Mouse (Mus musculus) forebrain, embryonic 11.5 days (tissue): Measurements from ENCODE around the gene Ap2s1. TPM values are rescaled to one million over a fixed set of nuclear protein-coding genes. Genes with fewer than 3 reads are reported as not detected.

ENCODE experiments used
- ATAC-seq: fragments of 200-750 bp; cut with Nextera tagmentation; replicated peaks from 2 replicates; pipeline ENCODE4 v1.8.0; 2017; ENCODE audit warnings: moderate TSS enrichment; ENCODE audit not compliant: low FRiP score
- DNase-seq: peaks from one replicate; pipeline ENCODE4 v3.0.0-alpha.2; 2017; ENCODE audit warnings: low spot score
- H3K27ac ChIP-seq: fragments of 300-500 bp; sonication (generic); 2 replicates; pipeline ENCODE4 v1.5.1; 2014; ENCODE audit warnings: low read depth, low read length
- H3K27me3 ChIP-seq: fragments of 300-500 bp; sonication (generic); 2 replicates; pipeline ENCODE4 v1.6.1; 2014; ENCODE audit warnings: mild to moderate bottlenecking, low read length, mixed read lengths; ENCODE audit not compliant: control insufficient read depth, insufficient read depth
- H3K36me3 ChIP-seq: fragments of 300-500 bp; sonication (generic); 2 replicates; pipeline ENCODE4 v1.6.1; 2014; ENCODE audit warnings: mild to moderate bottlenecking, low read length, moderate library complexity, mixed read lengths; ENCODE audit not compliant: control insufficient read depth, insufficient read depth
- H3K4me1 ChIP-seq: fragments of 300-500 bp; sonication (generic); replicated peaks from 2 replicates; pipeline ENCODE4 v1.6.1; 2014; ENCODE audit warnings: low read length, mixed read lengths; ENCODE audit not compliant: control insufficient read depth, insufficient read depth
- H3K4me2 ChIP-seq: fragments of 300-500 bp; sonication (generic); 2 replicates; pipeline ENCODE4 v1.6.1; 2014; ENCODE audit warnings: low read depth, mild to moderate bottlenecking, low read length, moderate library complexity, mixed read lengths; ENCODE audit not compliant: severe bottlenecking
- H3K4me3 ChIP-seq: fragments of 300-500 bp; sonication (generic); 2 replicates; pipeline ENCODE4 v1.5.1; 2014; ENCODE audit warnings: low read depth, low read length
- H3K9ac ChIP-seq: fragments of 300-500 bp; sonication (generic); 2 replicates; pipeline ENCODE4 v1.6.1; 2014; ENCODE audit warnings: low read length
- H3K9me3 ChIP-seq: fragments of 300-500 bp; sonication (generic); 2 replicates; pipeline ENCODE4 v1.6.1; 2016; ENCODE audit warnings: low read length, mixed read lengths; ENCODE audit not compliant: control insufficient read depth
- WGBS: fragments of 180-500 bp; shearing (Covaris S2); extraction: QIAGEN DNeasy Blood & Tissue Kit; methylation state at CpG from one replicate; pipeline ENCODE4 v1.1.7; 2014; 5-methylcytosine and 5-hydroxymethylcytosine counted together
- polyA plus RNA-seq: library from polyadenylated mRNA; unstranded; fragments of >200 nt; fragmentation: Nextera tagmentation; extraction: Ambion mirVana; gene quantifications from 2 replicates; pipeline ENCODE4 v1.2.1, GENCODE M21; 2014

Gene Ap2s1
- 270 and 272 TPM in 2 replicates for polyA plus RNA-seq

DNA sequence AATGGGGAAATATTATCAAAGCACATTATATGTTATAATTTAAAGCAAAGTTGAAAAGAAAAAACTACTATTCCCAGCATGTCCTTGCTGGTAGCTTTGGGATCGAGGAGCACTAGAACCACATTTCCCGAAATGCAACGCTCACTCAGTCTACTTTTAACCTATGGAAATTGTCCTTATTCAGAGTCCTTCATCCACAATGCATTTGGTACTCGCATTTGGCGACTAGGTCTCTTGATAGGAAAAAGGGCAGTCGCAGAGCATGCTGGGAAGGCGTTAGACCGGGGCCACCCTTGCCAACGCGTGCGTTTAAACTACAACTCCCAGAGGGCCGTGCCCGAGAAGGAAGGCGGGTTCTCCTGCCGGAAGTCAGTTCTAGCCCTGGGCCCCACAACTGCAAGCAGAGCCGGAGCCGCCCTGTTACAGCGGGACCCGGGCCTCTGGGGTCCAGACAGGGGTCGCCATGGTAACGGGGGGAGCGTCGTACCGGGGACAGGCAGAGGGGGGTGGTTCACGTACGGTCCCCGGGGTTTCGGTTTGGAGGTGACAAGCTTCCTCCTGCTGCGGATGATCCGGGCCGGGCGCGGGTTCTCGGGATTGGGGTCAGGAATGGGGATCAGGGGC lies at the start of gene Ap2s1:
Ap2s1 (plus strand) TSS at position 338 of the 624 bp plus-strand sequence.
- peak within 1 kb of the TSS; percentile 58 for H3K4me2 ChIP-seq
- peak; percentile 96 for DNase-seq
- peaks cover 6% of the 10 kb centered on the region; the same call in 1 of the 2 replicates for H3K4me1 ChIP-seq
- no peaks in the 10 kb centered on the region for H3K36me3 ChIP-seq
- peak within 1 kb of the TSS; percentile 82 for H3K9ac ChIP-seq
- H3K4me3 ChIP-seq = peak within 1 kb of the TSS; percentile 77
- H3K27ac ChIP-seq = no peak within 1 kb of the TSS
- peak; percentile 98 for ATAC-seq
- H3K9me3 ChIP-seq = no peaks in the 10 kb centered on the region
- H3K27me3 ChIP-seq = no peaks in the 10 kb centered on the region
- under 1% methylated on average over 34 of the region's 34 CpGs for WGBS

DNA sequence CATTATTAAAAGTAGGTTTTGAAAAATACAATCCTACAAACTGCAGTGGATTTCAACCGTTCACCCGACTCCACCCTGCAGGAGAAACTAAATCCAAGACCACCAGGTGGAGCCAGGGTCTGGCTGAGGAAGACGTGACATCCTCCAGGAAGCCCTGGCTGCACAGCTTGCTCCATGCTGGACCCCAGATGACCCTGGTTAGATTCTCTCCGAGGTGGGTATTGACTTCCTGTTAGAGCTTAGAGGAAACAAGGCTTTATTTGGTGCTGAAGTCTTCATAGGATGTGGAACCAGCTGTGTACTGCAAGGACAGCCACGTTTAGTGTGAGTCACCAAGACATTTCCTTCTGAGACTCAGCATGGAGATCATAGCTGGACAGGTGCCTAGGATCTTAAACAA lies 49.0 kb upstream of the Ap2s1 start:
- Histone ChIP-seq H3K27me3 (no peaks in the 10 kb centered on the region), H3K9ac (no peak overlapping the region), H3K36me3 (no peaks in the 10 kb centered on the region), H3K27ac (no peak overlapping the region), H3K4me3 (no peak overlapping the region), H3K9me3 (no peaks in the 10 kb centered on the region), H3K4me2 (no peak overlapping the region), H3K4me1 (no peaks in the 10 kb centered on the region)
- WGBS = 85% methylated on average over 5 of the region's 5 CpGs
- ATAC-seq = no peak
- DNase-seq = no peak

DNA sequence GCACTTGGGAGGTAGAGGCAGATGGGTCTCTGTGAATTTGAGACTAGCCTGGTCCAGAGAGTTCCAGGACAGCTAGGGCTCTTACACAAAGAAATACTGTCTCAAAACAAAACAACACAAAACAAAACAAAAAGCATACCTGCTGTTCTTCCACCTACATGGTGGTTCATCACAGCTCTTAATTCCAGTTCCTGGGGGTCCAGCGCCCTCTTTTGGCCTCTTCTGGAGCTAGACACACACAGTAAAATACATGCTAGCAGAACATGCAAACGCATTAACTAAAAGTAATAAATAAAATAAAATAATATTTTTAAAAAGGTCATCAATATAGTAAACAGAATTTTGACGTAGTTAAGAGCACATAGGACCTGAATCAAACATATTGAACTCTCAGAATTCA lies 43.2 kb upstream of the Ap2s1 start:
- no peak overlapping the region for H3K9ac ChIP-seq
- H3K27ac ChIP-seq = no peak overlapping the region
- DNase-seq = no peak
- no peak overlapping the region for H3K4me3 ChIP-seq
- no peaks in the 10 kb centered on the region for H3K4me1 ChIP-seq
- no peaks in the 10 kb centered on the region for H3K27me3 ChIP-seq
- 36% methylated on average over 3 of the region's 3 CpGs for WGBS
- no peaks in the 10 kb centered on the region for H3K9me3 ChIP-seq
- H3K4me2 ChIP-seq = no peak overlapping the region
- no peak for ATAC-seq
- no peaks in the 10 kb centered on the region for H3K36me3 ChIP-seq

DNA sequence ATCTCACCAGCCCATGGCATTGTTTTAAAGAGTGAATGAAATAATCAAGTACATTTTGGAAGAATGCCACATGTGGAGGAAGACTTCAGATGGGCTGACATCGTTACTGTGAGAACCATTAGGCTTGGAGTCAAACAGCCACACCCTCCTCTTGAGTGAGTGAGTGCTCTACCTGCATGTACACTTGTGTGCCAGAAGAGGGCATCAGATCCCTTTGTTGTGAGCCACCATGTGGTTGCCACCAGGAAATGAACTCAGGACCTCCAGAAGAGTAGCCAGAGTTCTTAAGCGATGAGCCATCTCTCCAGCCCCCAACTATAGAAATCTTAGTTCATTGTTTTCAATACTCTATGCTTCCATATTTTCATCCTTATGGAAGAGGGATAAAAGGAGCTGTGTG lies 39.2 kb upstream of the Ap2s1 start:
- Histone ChIP-seq H3K4me2 (no peak overlapping the region), H3K36me3 (no peaks in the 10 kb centered on the region), H3K9ac (no peak overlapping the region), H3K4me3 (no peak overlapping the region), H3K9me3 (no peaks in the 10 kb centered on the region), H3K4me1 (no peaks in the 10 kb centered on the region), H3K27me3 (no peaks in the 10 kb centered on the region), H3K27ac (no peak overlapping the region)
- 53% methylated on average over 2 of the region's 2 CpGs for WGBS
- ATAC-seq (no peak), DNase-seq (no peak)

DNA sequence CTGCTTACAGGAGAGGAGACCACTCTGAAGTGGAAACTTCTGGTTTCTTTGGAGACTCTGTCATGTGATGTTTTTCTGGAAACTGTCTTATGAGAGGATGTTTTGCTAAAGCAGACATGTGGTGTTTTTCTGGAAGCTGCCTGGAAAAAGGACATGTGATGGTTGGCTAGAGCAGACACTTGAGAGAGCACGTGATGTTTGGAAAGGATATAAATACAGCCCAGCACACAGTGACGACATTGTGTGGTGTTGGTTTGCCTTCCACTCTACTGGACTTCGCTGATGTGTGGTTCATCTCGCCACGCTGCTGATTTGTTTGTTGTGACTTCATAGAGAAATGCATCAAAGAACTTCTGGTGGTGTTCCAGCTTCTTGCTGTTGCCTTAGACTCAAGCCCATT lies 37.6 kb upstream of the Ap2s1 start:
- 85% methylated on average over 5 of the region's 5 CpGs for WGBS
- Histone ChIP-seq H3K4me1 (no peaks in the 10 kb centered on the region), H3K9ac (no peak overlapping the region), H3K9me3 (no peaks in the 10 kb centered on the region), H3K27ac (no peak overlapping the region), H3K27me3 (no peaks in the 10 kb centered on the region), H3K36me3 (no peaks in the 10 kb centered on the region), H3K4me2 (no peak overlapping the region), H3K4me3 (no peak overlapping the region)
- ATAC-seq = no peak
- DNase-seq = no peak

DNA sequence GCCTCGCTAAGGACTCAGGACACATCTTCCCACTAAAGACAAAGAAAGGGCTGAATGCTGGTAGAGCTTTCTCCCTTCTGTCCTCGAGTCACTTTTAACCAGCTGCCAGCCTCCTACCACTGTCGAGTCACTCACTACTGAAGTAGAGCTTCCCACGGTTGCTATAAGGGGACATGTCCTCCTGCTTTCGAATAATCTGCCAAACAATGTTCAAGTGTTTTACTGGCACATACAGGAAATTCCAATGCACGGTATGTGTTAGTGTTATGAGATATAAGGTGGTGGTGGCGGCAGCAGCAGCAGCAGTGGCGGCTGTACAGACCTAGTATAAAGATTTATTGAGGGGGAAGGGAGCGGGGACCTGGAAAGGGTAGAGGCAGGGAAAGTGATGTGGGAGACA lies 31.8 kb upstream of the Ap2s1 start:
- Histone ChIP-seq H3K4me2 (no peak overlapping the region), H3K9me3 (no peaks in the 10 kb centered on the region), H3K27ac (no peak overlapping the region), H3K9ac (no peak overlapping the region), H3K36me3 (no peaks in the 10 kb centered on the region), H3K4me1 (peaks cover 3% of the 10 kb centered on the region; the same call in 1 of the 2 replicates), H3K27me3 (no peaks in the 10 kb centered on the region), H3K4me3 (no peak overlapping the region)
- WGBS = 68% methylated on average over 9 of the region's 9 CpGs
- ATAC-seq (no peak), DNase-seq (no peak)

DNA sequence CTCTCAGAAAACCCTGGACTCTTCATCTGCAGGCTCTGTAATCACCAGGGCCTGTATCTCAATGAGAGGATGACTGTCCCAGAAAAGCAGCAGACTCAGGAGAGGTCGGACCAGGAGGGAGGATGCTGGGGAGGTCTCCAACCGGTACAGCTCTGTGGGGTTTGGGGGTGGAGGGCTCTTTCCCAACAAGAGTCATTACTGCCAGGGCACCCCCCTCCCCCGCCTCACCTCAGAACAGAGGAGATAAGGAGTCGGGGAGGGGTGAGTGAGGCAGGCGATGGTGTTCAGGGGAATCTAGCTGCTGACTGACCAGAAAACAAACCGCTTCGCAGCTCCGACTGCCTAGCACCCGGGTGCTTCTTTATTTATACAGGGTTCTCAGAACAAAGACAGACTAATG lies 30.0 kb upstream of the Ap2s1 start:
- ATAC-seq (no peak), DNase-seq (no peak)
- 19% methylated on average over 9 of the region's 9 CpGs for WGBS
- Histone ChIP-seq H3K27me3 (no peaks in the 10 kb centered on the region), H3K4me3 (no peak overlapping the region), H3K27ac (no peak overlapping the region), H3K9me3 (no peaks in the 10 kb centered on the region), H3K36me3 (no peaks in the 10 kb centered on the region), H3K4me1 (peaks cover 3% of the 10 kb centered on the region; the same call in 1 of the 2 replicates), H3K9ac (no peak overlapping the region), H3K4me2 (no peak overlapping the region)

DNA sequence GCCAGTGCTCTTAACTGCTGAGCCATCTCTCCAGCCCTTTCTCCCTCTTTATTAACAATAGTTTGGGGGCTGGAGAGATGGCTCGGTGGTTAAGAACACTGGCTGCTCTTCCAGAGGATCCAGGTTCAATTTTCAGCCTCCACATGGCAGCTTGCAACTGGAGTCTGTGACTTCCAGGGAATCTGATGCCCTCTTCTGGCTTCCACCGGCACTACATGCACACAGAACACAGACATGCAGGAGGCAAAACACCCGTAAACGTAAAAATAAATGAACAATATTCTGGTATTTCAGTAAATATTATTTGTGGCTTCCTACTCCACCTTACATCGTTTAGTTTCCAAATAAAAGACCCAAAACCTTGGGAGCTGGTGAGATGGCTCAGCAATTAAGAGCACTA lies 27.6 kb upstream of the Ap2s1 start:
- DNase-seq (no peak), ATAC-seq (no peak)
- Histone ChIP-seq H3K36me3 (no peaks in the 10 kb centered on the region), H3K9ac (no peak overlapping the region), H3K4me2 (no peak overlapping the region), H3K27me3 (no peaks in the 10 kb centered on the region), H3K4me1 (peaks cover 3% of the 10 kb centered on the region; the same call in 1 of the 2 replicates), H3K27ac (no peak overlapping the region), H3K4me3 (no peak overlapping the region), H3K9me3 (no peaks in the 10 kb centered on the region)
- whole genome bisulfite sequencing = 80% methylated on average over 5 of the region's 5 CpGs
